In the genomic region with DNA sequence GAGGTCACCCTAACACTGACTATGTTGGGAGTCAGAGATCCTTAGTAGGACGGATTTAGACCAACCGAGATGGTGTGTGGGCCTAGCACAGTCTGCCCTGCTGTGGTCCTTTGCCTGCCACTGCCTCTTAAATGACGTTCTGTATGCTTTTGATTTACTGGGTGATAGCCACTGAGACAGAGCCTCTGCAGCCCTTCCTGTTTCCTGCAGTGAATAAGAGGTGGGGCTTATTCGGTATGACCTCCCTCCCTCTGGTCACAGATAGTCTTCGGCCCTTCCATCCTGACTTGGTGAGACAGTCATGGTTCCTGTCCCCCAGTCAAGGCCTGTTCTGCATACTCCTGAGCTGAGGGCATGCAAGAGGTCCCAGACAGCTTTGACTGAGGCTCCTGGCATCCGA, we compare ENCODE assay signal across 27 mouse cellular contexts.
DNase-seq lines count a peak whose midpoint lies in the region; ATAC-seq and TF ChIP-seq lines count a peak whose summit lies in the region.
"Had no signal": no experiment of that assay in that cellular context is flagged by ENCODE, and none has a peak within 500 bp of the region (broad histone marks: within the 10 kb centered on the region; RNA-seq: fewer than 3 reads in every experiment).

No protein-coding gene starts in this region.

- H3K4me2 ChIP-seq in hindbrain, embryonic 14.5 days (replicated peaks), result no peak overlapping the region
- H3K4me2 ChIP-seq in lung, embryonic 16.5 days (ENCODE audit: low read depth, low read length), result no peak overlapping the region
- H3K4me2 ChIP-seq: heart, embryonic 13.5 days; intestine, embryonic 15.5 days; limb, embryonic 12.5 days; liver, embryonic 11.5 days; stomach, embryonic 15.5 days had no signal

- ATAC-seq in hindbrain, embryonic 14.5 days (ENCODE audit: low FRiP score), result no peak
- ATAC-seq in lung, embryonic 16.5 days (ENCODE audit: low read depth), result 0 out of 2 replicates have a peak, but pooled peaks have one; percentile 32
- ATAC-seq in granulocyte monocyte progenitor cell, adult 5-6 weeks (replicated peaks; ENCODE audit: poor library complexity, severe bottlenecking), result peak; percentile 39
- ATAC-seq: CD4-positive, CD25-positive, alpha-beta regulatory T cell, adult 4 months; forebrain, embryonic 16.5 days; hindbrain, postnatal 0 days; intestine, embryonic 15.5 days; liver, postnatal 0 days had no signal

- H3K27me3 ChIP-seq in hindbrain, embryonic 10.5 days (ENCODE audit: insufficient read depth, poor library complexity, severe bottlenecking), result no peaks in the 10 kb centered on the region
- H3K27me3 ChIP-seq in hindbrain, embryonic 14.5 days (ENCODE audit: control insufficient read depth, insufficient read depth, low read length), result no peaks in the 10 kb centered on the region
- no peaks in the 10 kb centered on the region for H3K27me3 ChIP-seq in lung, embryonic 16.5 days (ENCODE audit: control insufficient read depth, insufficient read depth, low read depth, low read length)
- H3K27me3 ChIP-seq: intestine, embryonic 15.5 days; limb, embryonic 12.5 days; stomach, embryonic 15.5 days had no signal

- no peak overlapping the region for H3K4me3 ChIP-seq in hindbrain, embryonic 10.5 days
- H3K4me3 ChIP-seq in hindbrain, embryonic 14.5 days (replicated peaks; ENCODE audit: low read length), result no peak overlapping the region
- no peak overlapping the region for H3K4me3 ChIP-seq in lung, embryonic 16.5 days (ENCODE audit: low read length)
- H3K4me3 ChIP-seq in lung, adult 2 months (replicated peaks; ENCODE audit: extremely low read depth, low read depth, low read length), result no peak overlapping the region
- H3K4me3 ChIP-seq: gastrocnemius, adult 2 months; heart, adult 2 months; heart, embryonic 13.5 days; intestine, embryonic 15.5 days; limb, embryonic 12.5 days; stomach, embryonic 15.5 days had no signal

- H3K27ac ChIP-seq in hindbrain, embryonic 10.5 days, result peak overlapping the region; percentile 40; the same call in 1 of the 2 replicates
- no peak overlapping the region for H3K27ac ChIP-seq in hindbrain, embryonic 14.5 days
- no peak overlapping the region for H3K27ac ChIP-seq in lung, embryonic 16.5 days (ENCODE audit: low read length)
- H3K27ac ChIP-seq: gastrocnemius, adult 2 months; heart, adult 2 months; heart, embryonic 13.5 days; hindbrain, postnatal 0 days; intestine, embryonic 15.5 days; stomach, embryonic 15.5 days had no signal

- no peaks in the 10 kb centered on the region for H3K9me3 ChIP-seq in hindbrain, embryonic 10.5 days
- no peaks in the 10 kb centered on the region for H3K9me3 ChIP-seq in hindbrain, embryonic 14.5 days (ENCODE audit: control insufficient read depth, low read length)
- H3K9me3 ChIP-seq in lung, embryonic 16.5 days (ENCODE audit: control insufficient read depth, low read length), result no peaks in the 10 kb centered on the region
- H3K9me3 ChIP-seq: heart, embryonic 13.5 days; intestine, embryonic 15.5 days; limb, embryonic 12.5 days; stomach, embryonic 15.5 days had no signal

- H3K9ac ChIP-seq in hindbrain, embryonic 14.5 days, result no peak overlapping the region
- H3K9ac ChIP-seq in lung, embryonic 16.5 days (ENCODE audit: low read length), result no peak overlapping the region
- H3K9ac ChIP-seq: heart, embryonic 13.5 days; intestine, embryonic 15.5 days; limb, embryonic 12.5 days; liver, postnatal 0 days; stomach, embryonic 15.5 days had no signal

- H3K36me3 ChIP-seq in hindbrain, embryonic 10.5 days, result no peaks in the 10 kb centered on the region
- no peaks in the 10 kb centered on the region for H3K36me3 ChIP-seq in hindbrain, embryonic 14.5 days (replicated peaks; ENCODE audit: control insufficient read depth, insufficient read depth)
- H3K36me3 ChIP-seq in lung, embryonic 16.5 days (ENCODE audit: control insufficient read depth, insufficient read depth, low read length), result no peaks in the 10 kb centered on the region
- H3K36me3 ChIP-seq: heart, embryonic 13.5 days; intestine, embryonic 15.5 days; limb, embryonic 12.5 days; stomach, embryonic 15.5 days had no signal

- 78% methylated on average over 6 of the region's 6 CpGs for WGBS in hindbrain, embryonic 10.5 days
- 85% methylated on average over 6 of the region's 6 CpGs for WGBS in hindbrain, embryonic 14.5 days
- 40% methylated on average over 6 of the region's 6 CpGs for WGBS in lung, embryonic 16.5 days
- WGBS in lung, adult 2 months, result 46% methylated on average over 6 of the region's 6 CpGs

- no peak for DNase-seq in hindbrain, embryonic 10.5 days (ENCODE audit: low spot score)
- DNase-seq in hindbrain, embryonic 14.5 days (ENCODE audit: low spot score), result no peak
- no peak for DNase-seq in lung, adult 2 months
- peak; percentile 76 for DNase-seq in 416B (ENCODE audit: low read depth)
- DNase-seq in adrenal gland, adult 18-20 months (ENCODE audit: low spot score in 2 of 2), result no peak
- DNase-seq: adrenal gland, postnatal 36 days; cerebellum, adult 18-20 months; cerebellum, postnatal 10 days; gastrocnemius, adult 2 months; gastrocnemius, postnatal 36 days; heart, adult 2 months; heart, postnatal 14 days; kidney, adult 2 months; kidney, postnatal 10 days; layer of hippocampus, adult 9-11 months; liver, postnatal 0 days; midbrain, embryonic 14.5 days had no signal

- TF ChIP-seq CTCF in lung, adult 2 months (IDR thresholded peaks at IDR 0.05; ENCODE audit: insufficient read depth, low read length), result no peak

- peaks cover 31% of the 10 kb centered on the region for H3K4me1 ChIP-seq in hindbrain, embryonic 10.5 days (replicated peaks)
- H3K4me1 ChIP-seq in hindbrain, embryonic 14.5 days (replicated peaks; ENCODE audit: control insufficient read depth, insufficient read depth, low read length), result peaks cover 16% of the 10 kb centered on the region; the same call in 1 of the 2 replicates
- peaks cover 23% of the 10 kb centered on the region for H3K4me1 ChIP-seq in lung, embryonic 16.5 days (replicated peaks; ENCODE audit: control insufficient read depth, insufficient read depth, low read length)
- 0 out of 2 replicates have a peak, but pooled peaks cover 5% of the 10 kb centered on the region for H3K4me1 ChIP-seq in lung, adult 2 months (ENCODE audit: control insufficient read depth, insufficient read depth, low read length)
- H3K4me1 ChIP-seq: intestine, embryonic 15.5 days; stomach, embryonic 15.5 days had no signal

- no peak for TF ChIP-seq POLR2A in lung, adult 2 months (IDR thresholded peaks at IDR 0.05; ENCODE audit: borderline replicate concordance, extremely low read depth, low read depth, low read length)
